Mouse (Mus musculus): ENCODE data around the gene Olfr862. TPM values are rescaled to one million over a fixed set of nuclear protein-coding genes. Genes with fewer than 3 reads are reported as not detected.

Gene Olfr862
- not detected in 2 replicates for total RNA-seq (2017)

- no peak for ATAC-seq (ENCODE audit: extremely low read depth, insufficient number of reproducible peaks, low FRiP score, poor library complexity, severe bottlenecking)
Measured at GRCm38 (mm10) chr9:19887904-19888303, at the start of gene Olfr862. TSS of gene Olfr862 (minus strand) at chr9:19888004.

- no peak for ATAC-seq (ENCODE audit: extremely low read depth, insufficient number of reproducible peaks, low FRiP score, poor library complexity, severe bottlenecking)
Measured at GRCm38 (mm10) chr9:19916565-19916964, 28.8 kb upstream of the Olfr862 start, which contains the start of gene Olfr77. TSS of gene Olfr77 (plus strand) at chr9:19916865.

- no peak for ATAC-seq (ENCODE audit: extremely low read depth, insufficient number of reproducible peaks, low FRiP score, poor library complexity, severe bottlenecking)
Measured at GRCm38 (mm10) chr9:19911170-19911569, 23.4 kb upstream of the Olfr862 start.

GRCm38 (mm10) chr9:19849647-19850046, 38.2 kb downstream of the Olfr862 start, which contains the start of gene Olfr860:
TSS of gene Olfr860 (minus strand) at chr9:19849747.
- no peak for ATAC-seq (ENCODE audit: extremely low read depth, insufficient number of reproducible peaks, low FRiP score, poor library complexity, severe bottlenecking)

Other genes with a start within 250 kb of the Olfr862 start
- gene Olfr857, start 178.6 kb downstream of the Olfr862 start, total RNA-seq (2017): not detected in 2 replicates
- not detected in 2 replicates for gene Olfr58, start 107.7 kb downstream of the Olfr862 start, total RNA-seq (2017)
- not detected in 2 replicates for gene Olfr859, start 83.1 kb downstream of the Olfr862 start, total RNA-seq (2017)
- not detected in 2 replicates for gene Olfr860, start 38.3 kb downstream of the Olfr862 start, total RNA-seq (2017)
- 0.47 and 0.49 TPM in 2 replicates for gene Olfr77, start 28.9 kb upstream of the Olfr862 start, total RNA-seq (2017)
- not detected in 2 replicates for gene Olfr866, start 140.0 kb upstream of the Olfr862 start, total RNA-seq (2017)
- gene Olfr867, start 169.6 kb upstream of the Olfr862 start, total RNA-seq (2017): not detected in 2 replicates
- gene Olfr868, start 210.6 kb upstream of the Olfr862 start, total RNA-seq (2017): not detected in 2 replicates
- gene Olfr869, start 241.0 kb upstream of the Olfr862 start, total RNA-seq (2017): not detected in 2 replicates

Data from neutrophil, adult 5-6 weeks (primary cell).